Mouse (Mus musculus): Measurements from ENCODE around the gene Gm884. TPM values are rescaled to one million over a fixed set of nuclear protein-coding genes. Genes with fewer than 3 reads are reported as not detected.
"Not testable (repeated sequence)": the region's sequence is repeated elsewhere in the genome, so short reads cannot be mapped to it uniquely, and the experiment has no call there.

Gene Gm884
- polyA plus RNA-seq, 1 experiment from 2014 or later, result not detected

- H3K27ac ChIP-seq, result no peak overlapping the region
- H3K4me2 ChIP-seq, result no peak overlapping the region
- no peak overlapping the region for H3K4me3 ChIP-seq
- no peaks in the 10 kb centered on the region for H3K9me3 ChIP-seq (replicated peaks)
- no peaks in the 10 kb centered on the region for H3K27me3 ChIP-seq
- H3K9ac ChIP-seq, result no peak overlapping the region
- H3K4me1 ChIP-seq, result no peaks in the 10 kb centered on the region
- no peak for ATAC-seq
- H3K36me3 ChIP-seq (ENCODE audit: poor library complexity, severe bottlenecking), result no peaks in the 10 kb centered on the region
- 96% methylated on average over 2 of the region's 2 CpGs for WGBS
Observed at GRCm38 (mm10) chr11:103610772-103611171, 10.2 kb downstream of the Gm884 start.

DNA sequence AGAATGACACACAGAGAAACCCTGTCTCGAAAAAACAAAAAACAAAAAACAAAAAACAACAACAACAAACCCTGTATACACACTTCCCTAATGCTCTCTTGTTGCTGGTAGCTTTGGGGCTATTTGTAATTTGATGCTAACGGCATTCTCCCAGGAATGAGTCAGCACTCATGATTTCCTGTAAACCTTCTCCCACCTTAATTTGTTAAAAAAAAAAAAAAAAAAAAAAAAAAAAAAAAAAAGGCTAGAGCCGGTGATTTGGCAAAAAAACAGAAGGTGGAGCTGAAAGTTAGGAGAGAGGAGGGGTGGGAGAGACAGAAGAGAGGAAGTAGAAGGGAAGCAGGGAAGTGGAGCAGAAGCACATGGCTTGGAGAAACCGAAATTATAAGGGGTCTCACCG is 14.3 kb downstream of the Gm884 start:
- Histone ChIP-seq H3K9ac (no peak overlapping the region), H3K4me1 (no peaks in the 10 kb centered on the region), H3K36me3 (ENCODE audit: poor library complexity, severe bottlenecking) (no peaks in the 10 kb centered on the region), H3K27ac (no peak overlapping the region), H3K4me3 (no peak overlapping the region), H3K9me3 (replicated peaks) (no peaks in the 10 kb centered on the region), H3K27me3 (no peaks in the 10 kb centered on the region), H3K4me2 (no peak overlapping the region)
- ATAC-seq, result no peak
- WGBS, result 72% methylated on average over 5 of the region's 5 CpGs

DNA sequence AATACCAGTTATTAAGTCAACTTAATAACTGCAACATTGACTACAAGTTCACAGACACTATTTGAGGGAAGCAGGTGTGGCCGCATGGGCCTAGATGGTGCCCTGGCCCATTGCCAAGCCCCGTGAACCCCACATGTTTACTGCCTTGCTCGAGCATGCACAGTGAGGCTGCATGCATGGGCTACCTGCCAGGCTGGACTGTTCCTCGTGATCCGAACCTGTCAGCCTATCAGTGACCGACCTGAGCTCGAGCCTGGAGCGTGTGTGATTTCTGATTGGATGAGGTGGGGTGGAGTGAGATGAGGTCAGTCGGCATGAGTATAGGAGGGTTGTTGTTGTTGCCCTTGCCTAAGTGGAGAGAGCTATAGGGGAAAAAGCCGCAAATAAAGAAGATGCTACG is 42.6 kb downstream of the Gm884 start:
- no peak overlapping the region for H3K27ac ChIP-seq
- no peak for ATAC-seq
- H3K4me3 ChIP-seq, result no peak overlapping the region
- H3K27me3 ChIP-seq, result no peaks in the 10 kb centered on the region
- H3K9ac ChIP-seq, result no peak overlapping the region
- 0 out of 2 replicates have a peak, but pooled peaks cover 2% of the 10 kb centered on the region for H3K36me3 ChIP-seq (ENCODE audit: poor library complexity, severe bottlenecking)
- H3K4me2 ChIP-seq, result no peak overlapping the region
- H3K4me1 ChIP-seq, result no peaks in the 10 kb centered on the region
- 93% methylated on average over 11 of the region's 11 CpGs for WGBS
- peaks cover 21% of the 10 kb centered on the region for H3K9me3 ChIP-seq (replicated peaks)

GRCm38 (mm10) chr11:103556021-103556420 is 64.9 kb downstream of the Gm884 start:
- no peaks in the 10 kb centered on the region for H3K27me3 ChIP-seq
- H3K27ac ChIP-seq, result no peak overlapping the region
- H3K9ac ChIP-seq, result no peak overlapping the region
- no peak overlapping the region for H3K4me2 ChIP-seq
- ATAC-seq, result no peak
- H3K36me3 ChIP-seq (ENCODE audit: poor library complexity, severe bottlenecking), result no peaks in the 10 kb centered on the region
- 70% methylated on average over 2 of the region's 2 CpGs for WGBS
- H3K9me3 ChIP-seq (replicated peaks), result no peaks in the 10 kb centered on the region
- no peak overlapping the region for H3K4me3 ChIP-seq
- no peaks in the 10 kb centered on the region for H3K4me1 ChIP-seq

- H3K27me3 ChIP-seq; H3K4me2 ChIP-seq; ATAC-seq; H3K4me3 ChIP-seq; H3K9ac ChIP-seq; H3K27ac ChIP-seq; H3K4me1 ChIP-seq; H3K9me3 ChIP-seq (replicated peaks); H3K36me3 ChIP-seq (ENCODE audit: poor library complexity, severe bottlenecking): not testable (repeated sequence)
- WGBS, result 33% methylated on average over 1 of the region's 1 CpGs
Observed at GRCm38 (mm10) chr11:103534973-103535372, 86.0 kb downstream of the Gm884 start.

GRCm38 (mm10) chr11:103512111-103512510 is 108.8 kb downstream of the Gm884 start:
- 85% methylated on average over 2 of the region's 2 CpGs for WGBS
- no peak for ATAC-seq
- H3K9ac ChIP-seq, result no peak overlapping the region
- H3K27ac ChIP-seq, result no peak overlapping the region
- no peaks in the 10 kb centered on the region for H3K9me3 ChIP-seq (replicated peaks)
- H3K27me3 ChIP-seq, result no peaks in the 10 kb centered on the region
- no peaks in the 10 kb centered on the region for H3K36me3 ChIP-seq (ENCODE audit: poor library complexity, severe bottlenecking)
- no peaks in the 10 kb centered on the region for H3K4me1 ChIP-seq
- H3K4me3 ChIP-seq, result no peak overlapping the region
- no peak overlapping the region for H3K4me2 ChIP-seq

GRCm38 (mm10) chr11:103504497-103504896 is 116.4 kb downstream of the Gm884 start, which contains the start of gene Lrrc37a:
Gene Lrrc37a (minus strand): TSS chr11:103504597.
- Histone ChIP-seq H3K9me3 (replicated peaks) (no peaks in the 10 kb centered on the region), H3K27me3 (no peaks in the 10 kb centered on the region), H3K9ac (no peak within 1 kb of the TSS), H3K4me2 (no peak within 1 kb of the TSS), H3K27ac (no peak within 1 kb of the TSS), H3K36me3 (ENCODE audit: poor library complexity, severe bottlenecking) (no peaks in the 10 kb centered on the region), H3K4me1 (no peaks in the 10 kb centered on the region), H3K4me3 (no peak within 1 kb of the TSS)
- WGBS, result 90% methylated on average over 12 of the region's 12 CpGs
- ATAC-seq, result no peak

Other genes starting within 250 kb of the Gm884 start
- 7.7 and 8.0 TPM in 2 replicates for gene Plekhm1, start 208.5 kb downstream of the Gm884 start, polyA plus RNA-seq (2015; fragmentation: Nextera tagmentation; extraction: Ambion mirVana)
- gene Lrrc37a, start 116.5 kb downstream of the Gm884 start, polyA plus RNA-seq (2015; fragmentation: Nextera tagmentation; extraction: Ambion mirVana), result not detected in 2 replicates
- gene Lyzl6, start 17.8 kb upstream of the Gm884 start, polyA plus RNA-seq (2015; fragmentation: Nextera tagmentation; extraction: Ambion mirVana), result not detected in 2 replicates
- gene Rprml, start 28.4 kb upstream of the Gm884 start, polyA plus RNA-seq (2015; fragmentation: Nextera tagmentation; extraction: Ambion mirVana), result 1.6 and 2.7 TPM in 2 replicates
- gene Gosr2, start 76.8 kb upstream of the Gm884 start, polyA plus RNA-seq (2015; fragmentation: Nextera tagmentation; extraction: Ambion mirVana), result 90.9 and 99.5 TPM in 2 replicates
- 0.10 and 0.14 TPM in 2 replicates for gene Wnt9b, start 128.7 kb upstream of the Gm884 start, polyA plus RNA-seq (2015; fragmentation: Nextera tagmentation; extraction: Ambion mirVana)
- gene Wnt3, start 153.0 kb upstream of the Gm884 start, polyA plus RNA-seq (2015; fragmentation: Nextera tagmentation; extraction: Ambion mirVana), result 6.5 TPM in 2 replicates

Data from forebrain, embryonic 13.5 days (tissue).